Mouse (Mus musculus) stomach, postnatal 0 days (tissue): Measurements from ENCODE around the gene Tbxa2r.

ENCODE experiments used
- CTCF ChIP-seq: IDR thresholded peaks from 2 replicates; pipeline ENCODE4 v1.5.1; 2016; ENCODE audit warnings: antibody characterized with exemption, low read depth, mild to moderate bottlenecking, moderate library complexity
- EP300 ChIP-seq: optimal IDR thresholded peaks from 2 replicates; pipeline ENCODE3; 2016; ENCODE audit warnings: antibody characterized with exemption

GRCm38 (mm10) chr10:81294442-81294841 lies 34.1 kb upstream of the Tbxa2r start:
- TF ChIP-seq CTCF (no peak), EP300 (no peak)
